Mouse (Mus musculus) right cerebral cortex, postnatal 25 days (tissue): ENCODE measurements around the gene Hax1.
A peak's percentile ranks its signal among the peaks of the same experiment; 100 is the strongest.

Source experiments
- DNase-seq: peaks from one replicate; pipeline ENCODE4 v3.0.0; 2022

Hax1 gene

DNA sequence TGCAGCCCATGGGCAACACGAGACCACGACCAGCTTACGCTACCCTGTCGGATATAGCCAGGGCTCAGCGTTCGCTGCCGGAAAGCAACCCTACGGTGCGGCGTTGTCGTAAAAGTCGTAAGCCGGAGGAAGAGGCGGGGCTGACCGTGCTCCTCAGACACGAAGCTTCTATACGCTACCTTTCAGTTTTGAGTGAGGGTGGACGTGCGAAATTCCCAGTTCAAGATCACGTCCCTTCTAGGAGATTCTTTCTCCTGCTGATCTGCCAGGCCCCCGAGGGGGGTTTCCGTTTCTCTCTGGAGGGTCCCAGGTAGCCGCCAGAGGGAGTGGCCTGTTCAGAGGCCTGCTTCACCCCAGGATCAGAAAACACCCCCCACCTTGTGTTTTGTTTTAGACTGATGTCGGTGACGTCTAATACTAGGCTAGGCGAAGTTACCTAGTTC lies at the start of gene Hax1:
TSS of gene Hax1 (minus strand) at position 169 of the 443 bp plus-strand sequence.
- peak; percentile 91 for DNase-seq

DNA sequence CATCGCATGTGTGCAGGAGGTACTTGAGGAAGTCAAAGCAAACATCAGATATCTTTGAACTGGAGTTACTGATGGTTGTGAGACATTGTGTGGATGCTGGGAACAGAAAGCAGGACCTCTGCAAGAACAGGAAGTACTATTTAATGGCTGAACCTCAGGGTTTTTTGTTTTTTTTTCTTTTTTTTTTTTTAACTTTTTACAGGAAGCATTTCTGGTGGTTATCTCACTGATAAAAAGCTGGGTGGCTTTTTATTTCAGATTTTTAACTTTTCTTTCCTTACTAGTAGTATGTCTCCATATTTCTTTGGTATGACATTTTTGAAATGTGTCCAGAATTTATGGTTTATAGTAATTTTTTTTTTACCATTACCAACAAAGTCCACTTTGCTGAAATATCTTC lies 37.7 kb upstream of the Hax1 start:
- DNase-seq, result no peak

DNA sequence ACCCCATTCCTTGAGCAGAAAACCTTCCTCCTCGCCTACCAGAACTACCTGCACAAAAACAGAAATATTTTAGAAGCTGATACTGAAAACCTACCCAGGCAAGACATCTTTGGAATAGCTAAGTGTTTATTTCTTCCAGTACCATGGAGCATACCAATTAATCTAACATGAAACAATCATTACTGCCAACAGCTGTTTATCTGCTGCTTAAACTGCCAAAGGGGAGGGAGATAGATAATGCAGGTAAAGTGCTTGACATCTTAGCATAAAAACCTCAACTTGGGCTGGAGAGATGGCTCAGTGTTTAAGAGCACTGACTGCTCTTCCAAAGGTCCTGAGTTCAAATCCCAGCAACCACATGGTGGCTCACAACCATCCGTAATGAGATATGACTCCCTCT lies 36.1 kb upstream of the Hax1 start:
- DNase-seq, result no peak

DNA sequence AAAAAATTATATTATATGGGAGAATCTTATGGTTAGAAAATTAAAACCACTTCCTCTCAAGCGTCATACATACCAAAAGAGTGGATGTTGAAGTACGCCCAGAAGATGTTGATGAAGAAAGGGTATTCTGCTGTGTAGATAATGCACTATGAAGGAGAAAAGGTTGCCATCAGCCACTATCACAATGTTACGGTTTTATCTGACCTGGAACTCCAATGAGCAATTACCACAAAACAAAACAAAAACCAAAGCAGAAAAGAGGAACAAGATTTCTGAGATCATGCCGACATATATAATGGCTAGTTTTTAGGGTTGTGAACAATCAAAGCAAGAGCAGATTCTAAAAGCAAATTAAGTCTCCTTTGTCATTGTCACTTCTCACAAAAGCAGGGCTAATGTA lies 18.0 kb upstream of the Hax1 start:
- DNase-seq, result no peak

DNA sequence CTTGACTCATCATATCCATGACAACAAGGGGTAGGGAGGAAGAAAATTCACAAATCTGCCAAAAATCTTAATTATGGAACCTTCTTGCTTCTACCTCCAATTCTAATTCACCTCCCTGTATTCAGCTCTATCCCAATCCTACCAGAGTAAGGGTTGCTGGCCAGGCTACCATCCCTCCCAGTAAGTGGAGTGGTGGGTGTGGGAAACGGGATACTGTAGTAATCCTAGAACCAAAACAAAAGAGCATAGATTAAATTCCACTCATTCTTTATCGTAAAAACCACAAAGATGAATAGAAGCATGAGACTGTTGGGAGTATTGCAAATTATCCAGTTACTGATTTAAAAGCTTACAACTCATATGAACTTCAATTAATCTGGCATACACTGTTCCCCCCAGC lies 11.7 kb upstream of the Hax1 start:
- DNase-seq, result no peak

DNA sequence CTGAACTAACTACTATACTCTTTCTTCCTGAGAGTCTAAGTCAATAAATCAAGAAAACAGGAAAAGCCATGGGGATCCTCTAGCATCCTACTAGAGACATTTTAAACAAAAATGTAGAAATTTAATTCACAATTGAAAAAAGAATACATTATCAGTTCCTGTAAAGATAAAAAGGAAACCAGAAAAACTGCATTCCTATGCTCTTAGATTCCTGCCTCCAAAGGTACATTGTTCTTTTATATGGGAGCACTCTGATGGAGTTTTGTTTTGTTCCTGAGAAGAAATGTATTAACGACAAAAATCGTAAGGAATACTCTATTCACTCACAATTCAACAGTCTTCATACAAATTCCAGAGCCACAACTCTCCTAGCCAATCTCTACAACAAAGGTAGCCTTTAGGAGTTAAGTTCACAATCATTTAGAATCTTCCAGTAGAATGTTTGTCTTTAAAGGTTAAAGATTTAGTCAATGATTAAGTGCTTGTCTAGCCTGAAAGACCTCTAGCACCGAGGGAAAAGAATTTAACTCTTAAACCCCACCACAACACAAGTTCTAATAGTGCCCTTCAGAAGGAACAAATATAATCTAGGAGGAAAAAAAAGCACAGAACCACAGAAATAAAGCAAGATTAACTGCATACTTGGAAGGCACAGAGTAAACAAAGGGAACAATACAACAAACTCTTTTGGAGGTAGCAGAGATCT lies 5.7 kb upstream of the Hax1 start:
- DNase-seq, result no peak

DNA sequence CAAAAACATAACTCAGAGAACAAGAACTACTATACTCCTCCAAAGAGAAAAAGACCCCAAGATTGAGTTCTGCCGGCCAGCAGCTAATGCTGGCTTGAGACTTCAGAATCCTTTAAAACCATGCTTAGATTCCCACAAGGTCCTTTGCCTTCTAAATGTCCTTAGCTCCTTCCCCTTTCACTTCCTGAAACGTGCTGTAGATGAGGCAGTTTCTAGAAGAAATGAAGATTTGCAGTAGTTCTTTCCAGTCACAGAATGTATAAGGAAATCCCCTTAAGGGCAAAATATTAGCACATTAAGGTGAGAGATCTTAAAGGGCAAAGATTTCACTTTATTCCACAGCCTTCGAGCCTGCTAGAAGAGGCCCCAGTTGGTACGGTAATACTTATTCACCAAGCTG lies 1.2 kb upstream of the Hax1 start:
- DNase-seq, result no peak

DNA sequence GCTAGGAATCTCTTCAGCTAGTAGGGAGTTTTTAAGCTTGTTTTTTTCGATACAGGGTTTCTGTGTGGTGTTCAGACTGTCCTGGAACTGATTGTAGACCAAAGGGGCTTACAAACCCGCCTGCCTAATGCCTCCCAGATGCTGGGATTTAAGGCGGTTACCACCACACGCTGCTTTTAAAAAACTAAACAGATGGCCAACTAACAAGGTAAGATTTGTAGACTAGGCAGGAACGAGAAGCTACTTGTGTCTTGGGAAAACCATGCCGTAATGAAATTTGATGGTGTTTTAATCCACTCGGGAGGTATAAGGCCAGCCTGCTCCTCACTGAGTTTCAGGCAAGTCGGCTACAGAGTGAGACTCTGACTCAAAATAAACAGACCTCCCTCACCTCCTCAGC lies 510 bp upstream of the Hax1 start:
- DNase-seq, result peak; percentile 24

DNA sequence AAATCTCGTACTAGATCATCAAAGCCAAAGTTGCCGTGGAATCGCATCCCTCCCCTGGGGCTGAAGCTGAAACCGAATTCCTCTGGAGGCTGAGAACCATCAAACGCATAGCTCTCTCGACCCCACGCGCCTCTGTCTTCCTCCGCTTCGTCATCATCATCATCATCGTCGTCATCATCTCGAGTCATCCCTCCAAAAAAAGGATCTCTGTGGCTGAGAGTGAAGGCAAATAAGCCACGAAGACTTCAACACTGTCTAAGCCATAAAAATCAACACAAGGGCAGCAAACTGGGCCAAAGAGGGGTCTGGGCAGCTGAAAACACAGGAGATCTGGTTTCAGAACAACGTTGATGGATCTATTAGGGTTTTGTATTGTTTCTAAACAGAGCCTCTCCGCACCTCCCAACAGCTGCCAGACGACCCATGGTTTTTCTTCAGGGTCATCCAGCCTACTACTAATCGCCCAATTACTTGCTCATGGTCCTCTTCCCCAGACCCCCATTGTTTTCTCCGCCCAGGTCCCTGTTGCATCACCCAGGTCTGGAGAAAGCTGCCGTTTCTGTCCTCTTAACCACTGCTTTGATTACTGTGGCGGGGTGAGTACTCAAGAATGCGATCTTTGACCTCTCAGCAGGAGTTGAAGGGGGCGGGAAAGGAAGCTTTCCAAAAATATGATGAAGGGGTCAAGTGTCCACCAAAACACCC lies 637 bp downstream of the Hax1 start:
- DNase-seq, result peak; percentile 34

DNA sequence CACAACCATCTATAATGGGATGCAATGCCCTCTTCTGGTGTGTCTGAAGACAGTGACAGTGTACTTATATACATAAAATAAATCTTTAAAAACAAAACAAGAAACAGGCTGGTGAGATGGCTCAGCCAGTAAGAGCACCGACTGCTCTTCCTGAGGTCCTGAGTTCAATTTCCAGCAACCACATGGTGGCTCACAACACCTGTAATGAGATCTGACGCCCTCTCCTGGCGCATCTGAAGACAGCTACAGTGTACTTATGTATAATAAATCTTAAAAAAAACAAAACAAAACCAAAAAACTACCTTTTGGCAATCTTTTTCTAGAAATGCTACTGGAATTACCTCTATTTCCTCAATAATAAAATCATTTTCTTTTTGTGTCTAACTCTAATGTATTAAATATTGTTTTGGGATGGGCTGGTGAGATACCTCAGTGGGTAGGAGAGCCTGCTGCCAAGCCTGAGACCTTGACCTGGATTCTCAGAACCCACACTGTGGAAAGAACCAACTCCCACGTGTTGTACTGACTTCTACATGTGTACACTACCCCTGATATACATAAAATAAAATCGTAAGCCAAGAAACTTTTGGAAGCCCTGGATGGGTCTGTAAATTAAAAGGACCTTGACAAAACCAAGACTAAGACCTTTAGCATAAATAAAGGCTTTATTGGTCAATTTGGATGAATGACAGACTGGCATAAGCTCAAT lies 3.6 kb downstream of the Hax1 start:
- no peak for DNase-seq

DNA sequence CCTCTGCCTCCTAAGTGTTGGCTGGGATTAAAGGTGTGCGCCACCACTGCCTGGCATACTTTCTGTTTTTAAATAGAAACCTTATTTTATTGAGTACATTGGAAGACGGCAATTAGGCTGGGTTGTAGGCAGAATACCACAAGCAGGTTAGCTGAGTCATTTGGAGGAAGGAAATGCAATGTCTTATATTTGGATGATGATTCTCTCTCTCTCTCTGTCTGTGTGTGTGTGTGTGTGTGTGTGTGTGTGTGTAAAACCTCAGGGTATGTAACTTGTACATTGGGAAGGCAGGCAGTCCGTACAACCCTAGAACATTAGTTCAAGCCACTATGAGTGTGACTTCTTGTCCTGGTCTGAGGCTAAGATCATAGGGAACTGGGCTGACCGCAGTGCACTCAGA lies 10.8 kb downstream of the Hax1 start:
- no peak for DNase-seq

DNA sequence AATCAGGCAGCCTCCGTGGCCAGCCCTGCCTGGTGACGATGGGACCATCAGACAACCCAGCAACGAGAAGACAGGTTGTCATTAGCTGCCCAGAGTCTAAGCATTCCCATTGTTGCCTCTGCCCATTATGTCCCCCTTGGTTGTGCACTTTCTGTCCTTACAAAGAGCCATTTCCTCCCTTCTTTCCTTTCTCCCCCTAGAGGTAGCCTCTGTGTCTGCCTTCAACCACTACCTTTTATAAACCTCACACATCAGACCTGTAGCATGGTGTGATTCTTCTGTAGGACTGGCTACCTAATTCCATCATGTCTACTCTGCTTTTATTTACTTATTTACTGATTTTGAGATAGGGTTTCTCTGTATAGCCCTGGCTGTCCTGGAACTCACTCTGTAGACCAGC lies 11.4 kb downstream of the Hax1 start:
- DNase-seq, result no peak

DNA sequence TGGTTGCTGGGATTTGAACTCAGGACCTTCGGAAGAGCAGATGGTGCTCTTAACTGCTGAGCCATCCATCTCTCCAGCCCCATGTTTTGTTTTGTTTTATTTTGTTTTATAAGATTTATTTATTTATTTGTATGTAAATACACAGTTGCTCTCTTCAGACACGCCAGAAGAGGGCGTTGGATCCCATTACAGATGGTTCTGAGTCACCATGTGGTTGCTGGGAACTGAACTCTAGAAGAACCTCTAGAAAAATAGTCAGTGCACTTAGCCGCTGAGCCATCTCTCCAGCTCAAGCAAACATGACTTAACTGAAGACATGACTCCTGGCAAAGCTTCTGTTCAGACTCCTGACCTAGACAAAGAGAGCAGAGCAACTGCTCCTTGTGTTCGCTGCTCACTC lies 16.2 kb downstream of the Hax1 start:
- no peak for DNase-seq

DNA sequence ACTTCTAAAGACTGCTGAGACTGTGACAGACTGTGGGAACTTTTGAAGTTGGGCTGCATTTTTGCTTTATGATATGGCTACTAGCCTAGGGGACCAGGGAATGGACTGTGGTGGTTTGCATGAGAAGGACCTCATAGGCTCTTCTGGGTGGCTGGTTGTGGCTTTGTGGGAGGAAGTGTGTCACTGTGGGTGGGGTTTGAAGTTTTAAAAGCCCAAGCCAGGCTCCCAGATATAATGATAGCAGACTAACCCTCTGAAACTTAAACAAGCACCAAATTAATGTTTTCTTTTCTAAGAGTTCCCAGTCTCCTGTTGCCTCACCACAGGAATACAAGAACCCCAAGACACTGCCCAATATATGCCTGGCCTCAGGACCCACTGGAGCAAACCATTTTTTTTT lies 21.7 kb downstream of the Hax1 start:
- DNase-seq, result no peak

DNA sequence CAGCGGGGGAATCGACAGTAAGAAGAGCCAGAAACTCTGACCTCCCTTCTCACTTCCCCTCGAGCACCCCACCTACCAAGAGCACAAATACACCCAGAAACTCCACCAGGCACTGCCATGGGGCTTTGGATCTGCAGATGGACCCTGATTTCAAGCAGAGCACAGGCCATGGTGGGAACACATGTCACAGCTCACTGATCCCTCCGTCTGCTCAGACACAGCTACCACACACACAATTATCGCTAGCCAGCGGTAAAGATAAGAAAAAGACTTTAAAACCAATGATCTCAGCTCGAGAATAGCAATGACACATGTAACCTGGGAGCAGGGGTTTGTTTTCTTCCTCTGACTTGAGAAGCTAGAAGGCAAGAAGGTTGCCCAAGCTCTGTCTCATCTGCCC lies 30.1 kb downstream of the Hax1 start:
- no peak for DNase-seq

DNA sequence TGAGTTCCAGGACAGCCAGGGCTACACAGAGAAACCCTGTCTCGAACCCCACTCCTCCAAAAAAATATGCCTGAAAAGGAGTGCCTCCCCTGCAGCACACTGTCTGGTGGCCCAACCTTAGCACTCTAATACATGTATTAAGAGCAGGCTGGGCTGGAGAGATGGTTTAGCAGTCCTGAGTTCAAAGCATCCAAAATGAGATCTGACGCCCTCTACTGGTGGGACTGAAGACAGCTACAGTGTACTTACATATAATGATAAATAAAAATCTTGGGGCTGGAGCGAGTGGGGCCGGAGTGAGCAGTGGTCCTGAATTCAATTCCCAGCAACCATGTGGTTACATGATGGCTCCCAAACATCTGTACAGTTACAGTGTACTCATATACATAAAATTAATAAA lies 31.6 kb downstream of the Hax1 start:
- no peak for DNase-seq

DNA sequence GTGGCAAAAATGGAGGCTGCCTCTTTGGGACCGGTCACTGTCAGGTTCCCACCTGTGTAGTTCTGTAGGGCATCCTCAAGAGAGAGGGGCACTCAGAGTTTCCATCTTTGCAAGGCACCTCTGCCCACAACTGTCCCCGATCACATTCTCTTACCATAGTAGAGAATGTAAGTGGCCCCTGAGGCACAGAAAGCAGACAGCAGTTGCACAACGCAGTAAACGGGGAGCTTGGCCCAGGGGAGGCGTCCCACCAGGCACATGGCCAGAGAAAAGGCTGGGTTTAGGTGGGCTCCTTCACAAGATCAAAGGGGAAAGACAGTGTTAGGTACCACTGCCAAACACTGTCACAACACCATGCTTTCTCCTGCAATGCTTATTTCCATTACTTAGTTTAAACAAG lies 32.6 kb downstream of the Hax1 start:
- DNase-seq, result no peak

DNA sequence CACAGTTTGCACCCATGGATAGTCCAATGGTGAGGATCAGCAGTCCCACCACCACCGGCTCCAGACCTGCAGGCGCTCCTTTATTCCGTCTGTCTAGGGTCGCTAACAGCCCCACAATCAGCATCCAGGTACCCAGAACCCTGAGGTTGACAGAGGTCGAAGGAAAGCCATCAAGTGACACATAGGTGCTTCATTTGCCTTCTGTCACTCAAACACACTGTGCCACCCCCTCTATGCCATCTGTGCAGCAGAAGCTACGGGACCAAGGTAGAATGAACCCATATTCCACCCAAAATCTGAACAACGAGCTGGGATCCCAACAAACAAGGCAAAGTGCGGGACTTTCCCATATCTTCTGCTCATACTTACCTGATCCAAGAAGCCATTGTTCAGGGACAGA lies 33.0 kb downstream of the Hax1 start:
- DNase-seq, result no peak

DNA sequence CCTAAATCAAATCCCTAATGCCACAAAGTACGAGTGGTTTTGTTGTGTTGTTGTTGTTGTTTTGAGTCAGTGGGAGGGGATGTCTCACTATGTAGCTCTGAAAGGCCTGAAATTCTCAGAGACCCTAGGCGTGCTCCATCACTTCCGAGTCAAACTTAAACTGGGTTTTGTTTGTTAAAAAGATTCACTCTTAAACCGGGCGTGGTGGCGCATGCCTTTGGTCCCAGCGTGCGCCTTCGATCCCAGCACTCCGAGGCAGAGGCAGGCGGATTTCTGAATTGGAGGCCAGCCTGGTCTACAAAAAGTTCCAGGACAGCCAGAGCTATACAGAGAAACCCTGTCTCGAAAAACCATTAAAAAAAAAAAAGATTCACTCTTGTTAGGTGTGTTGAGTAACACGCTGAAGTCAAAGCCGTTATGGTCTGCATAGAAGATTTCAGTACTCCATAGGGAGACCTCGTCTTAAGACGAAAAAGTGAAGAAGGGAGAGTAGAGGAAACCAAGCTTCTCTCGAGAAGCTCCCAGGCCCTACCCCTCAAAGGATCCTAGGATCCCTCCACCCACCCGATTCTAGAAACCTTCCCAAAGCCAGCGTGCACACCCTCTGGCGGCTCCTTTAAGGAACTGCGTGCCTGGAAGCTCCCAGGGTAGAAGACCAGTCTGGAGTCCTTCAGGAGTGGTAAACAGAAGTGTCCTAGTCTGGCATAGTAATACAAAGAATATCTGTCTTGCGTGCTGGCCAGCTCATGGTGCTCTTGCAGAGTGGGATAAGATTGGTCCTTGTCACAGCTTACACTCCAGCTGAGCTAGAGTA lies 34.4 kb downstream of the Hax1 start:
- DNase-seq, result peak; percentile 68

DNA sequence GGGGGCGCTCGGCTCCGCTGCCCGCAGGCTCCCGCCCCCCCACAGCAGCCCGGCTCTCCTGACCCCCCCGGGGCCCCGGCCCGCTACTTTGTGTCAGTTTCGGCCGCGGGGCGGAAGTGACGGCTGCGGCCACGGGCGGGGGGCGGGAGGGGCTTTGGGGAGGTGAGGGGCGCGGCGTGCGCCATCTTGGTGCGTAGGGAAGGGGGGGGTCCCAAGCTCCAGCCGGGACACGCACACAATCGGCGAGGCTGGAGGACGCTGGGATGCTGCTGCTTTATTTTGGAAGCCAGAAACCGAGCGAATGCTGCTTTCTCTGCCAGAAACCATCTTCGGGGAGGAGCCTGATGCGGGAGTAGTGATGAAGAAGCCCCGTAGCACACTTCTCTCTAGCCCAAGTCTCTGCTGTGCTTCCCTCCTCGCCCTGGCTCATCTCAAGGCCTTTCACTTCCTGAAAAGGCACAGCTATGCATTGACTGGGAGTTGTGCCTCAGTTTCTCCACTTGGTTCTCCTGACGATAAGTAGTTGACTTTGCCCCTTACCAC lies 35.3 kb downstream of the Hax1 start, which contains the start of gene Atp8b2:
TSS of gene Atp8b2 (minus strand) at position 288 of the 543 bp plus-strand sequence.
- DNase-seq, result peak; percentile 64

DNA sequence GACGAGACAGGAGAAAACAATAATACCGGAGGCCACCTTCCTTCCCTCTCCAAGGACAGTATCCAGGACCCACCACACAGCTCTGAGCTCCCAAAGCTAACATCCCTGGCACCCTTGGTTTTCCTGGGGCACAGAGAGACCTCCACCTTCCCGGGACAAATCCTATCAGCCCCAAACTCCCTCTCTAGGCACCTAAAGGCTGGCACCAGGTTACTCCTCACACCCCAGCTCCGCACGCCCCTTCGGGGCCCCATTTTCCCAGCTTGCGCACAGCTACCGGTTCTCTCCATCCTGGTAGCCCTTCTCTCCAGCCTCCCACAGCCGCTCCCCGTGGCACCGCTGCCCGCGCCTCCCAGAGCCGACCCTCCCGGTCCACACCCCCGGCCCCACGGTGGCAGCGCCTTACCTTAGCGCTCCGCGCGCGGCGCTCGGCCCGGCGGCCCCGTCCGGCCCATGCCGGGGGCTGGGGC lies 35.8 kb downstream of the Hax1 start:
- peak; percentile 52 for DNase-seq

DNA sequence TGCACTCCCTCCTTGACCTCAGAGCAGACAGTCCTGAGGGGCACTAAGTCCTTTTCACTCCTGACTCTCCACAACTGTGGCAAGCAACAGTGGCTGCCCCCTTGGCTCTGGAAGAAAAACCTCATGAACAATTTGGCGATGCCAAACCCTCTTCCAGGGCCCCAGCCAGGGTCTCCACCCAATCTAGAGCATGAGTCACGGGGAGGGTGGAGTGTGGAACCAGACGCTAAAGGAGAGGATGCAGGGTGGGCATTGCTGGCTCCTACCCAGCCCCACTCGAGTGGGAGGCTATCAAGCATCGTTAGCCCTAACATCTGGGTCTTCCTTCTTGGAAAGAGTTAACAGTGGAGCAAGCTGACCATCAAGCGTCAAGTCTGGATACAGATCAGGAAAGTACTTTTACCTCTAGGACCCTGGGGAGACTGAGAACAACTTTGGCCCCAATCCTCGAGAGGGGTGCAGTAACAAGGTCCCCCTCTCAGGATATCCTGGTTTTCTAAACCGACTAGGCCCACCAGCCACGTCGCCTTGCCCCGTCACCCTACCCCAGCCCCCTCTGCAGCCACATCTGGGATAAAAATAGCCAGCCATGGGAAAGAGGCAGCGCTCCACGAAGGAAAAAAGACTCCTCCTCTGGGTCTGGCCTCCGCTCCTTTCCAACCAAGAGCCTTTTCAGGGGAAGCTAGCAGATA lies 36.4 kb downstream of the Hax1 start:
- DNase-seq, result peak; percentile 40
